Mouse (Mus musculus) lung, adult 2 months (tissue): ENCODE measurements around the gene Cldn14. TPM values are rescaled to one million over a fixed set of nuclear protein-coding genes. Genes with fewer than 3 reads are reported as not detected.

Experiments
- DNase-seq: peaks from one replicate; pipeline ENCODE4 v3.0.0; 2022
- H3K4me1 ChIP-seq: fragments of 200-500 bp; 2 replicates; pipeline ENCODE4 v1.6.1; 2011; ENCODE audit warnings: low read length; ENCODE audit not compliant: control insufficient read depth, insufficient read depth
- H3K4me3 ChIP-seq: fragments of 200-500 bp; replicated peaks from 2 replicates; pipeline ENCODE3; 2011; ENCODE audit warnings: low read depth, mild to moderate bottlenecking, control low read depth, low read length; ENCODE audit errors: extremely low read depth
- CTCF ChIP-seq: fragments of 200-500 bp; IDR thresholded peaks from 2 replicates; pipeline ENCODE4 v1.5.1; 2011; ENCODE audit warnings: mild to moderate bottlenecking, low read length, control low read depth; ENCODE audit not compliant: insufficient read depth
- POLR2A ChIP-seq: fragments of 200-500 bp; IDR thresholded peaks from 2 replicates; pipeline ENCODE4 v1.6.1; 2011; ENCODE audit warnings: low read depth, mild to moderate bottlenecking, control low read depth, low read length, borderline replicate concordance; ENCODE audit errors: extremely low read depth
- WGBS: fragments of 180-500 bp; shearing (Covaris S2); methylation state at CpG from one replicate; pipeline ENCODE4 v1.1.7; 2018; 5-methylcytosine and 5-hydroxymethylcytosine counted together
- polyA plus RNA-seq: library from polyadenylated mRNA; depleted of rRNA; stranded (reverse); fragments of >200 nt; gene quantifications from 2 replicates; pipeline ENCODE4 v1.2.3, GENCODE M21; 2012

The Cldn14 gene
- polyA plus RNA-seq, 1 experiment: 0.08 TPM

DNA sequence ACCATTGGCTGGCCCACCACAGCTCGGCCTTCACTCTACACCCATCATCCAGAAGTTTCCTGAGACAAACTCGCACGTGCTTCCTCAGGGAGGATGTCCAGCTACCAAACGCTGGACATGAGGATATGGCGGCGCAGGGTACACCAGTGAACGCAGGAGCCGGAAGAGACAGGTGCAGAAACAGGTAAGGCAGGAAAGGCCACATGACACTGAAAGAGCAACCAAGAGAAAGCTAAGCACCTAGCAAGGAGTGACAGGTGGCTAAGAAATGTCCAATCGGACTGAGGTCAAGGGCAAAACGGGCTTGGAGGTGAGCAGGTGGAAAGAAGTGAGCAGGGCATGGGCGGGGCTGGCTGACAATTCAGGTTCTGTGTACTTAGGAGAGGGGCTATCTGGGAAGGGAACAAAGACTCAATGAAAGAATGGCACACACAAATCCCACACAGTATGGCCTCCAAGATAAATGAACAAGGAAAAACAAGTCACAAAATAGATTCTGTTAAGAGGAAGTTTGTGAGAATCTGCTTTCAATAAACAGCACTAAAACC, 47.5 kb downstream of the Cldn14 start:
- DNase-seq: no peak
- Histone ChIP-seq H3K4me3 (no peak overlapping the region), H3K4me1 (no peaks in the 10 kb centered on the region)
- no peak for TF ChIP-seq POLR2A
- no peak for TF ChIP-seq CTCF
- WGBS: 74% methylated on average over 11 of the region's 11 CpGs

DNA sequence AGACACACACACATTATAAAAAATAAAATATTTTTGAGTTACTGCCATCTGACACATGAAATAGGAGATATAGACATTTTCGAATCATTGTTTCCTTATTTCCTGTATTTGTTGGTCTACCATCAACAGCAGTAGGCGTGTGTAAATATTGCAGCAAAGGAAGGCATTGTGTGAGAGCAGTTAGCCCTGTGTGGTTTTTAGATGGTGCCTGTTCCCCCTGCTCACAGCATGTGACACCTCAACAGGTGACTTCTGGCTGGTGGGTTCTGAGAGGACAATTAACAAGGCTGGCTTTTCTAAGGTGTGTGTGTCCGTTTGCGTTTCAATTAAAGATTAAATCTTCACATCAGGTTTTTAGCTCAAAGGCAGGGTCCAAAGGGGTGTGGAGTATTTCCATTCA, 48.1 kb downstream of the Cldn14 start:
- Histone ChIP-seq H3K4me3 (no peak overlapping the region), H3K4me1 (no peaks in the 10 kb centered on the region)
- TF ChIP-seq CTCF (no peak), POLR2A (no peak)
- DNase-seq: no peak
- 63% methylated on average over 4 of the region's 4 CpGs for WGBS

DNA sequence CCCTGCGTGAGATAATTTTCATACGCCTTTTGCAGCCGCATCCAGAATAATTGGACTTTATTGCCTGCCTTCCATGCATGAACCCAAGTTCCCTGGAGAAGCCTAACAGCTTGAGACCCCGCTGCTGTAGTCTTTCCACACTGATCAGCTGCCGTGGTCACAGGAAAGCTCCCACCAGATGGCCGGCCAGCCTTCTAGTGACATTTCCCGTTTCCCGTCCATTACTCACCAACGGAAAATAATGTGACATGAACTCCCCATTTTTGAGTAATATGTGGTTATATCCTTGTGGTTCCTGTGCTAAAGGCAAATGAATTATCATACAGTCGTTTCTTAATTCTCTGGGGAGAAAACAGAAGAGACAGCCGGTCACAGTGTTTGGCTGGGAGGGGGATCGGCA, 51.2 kb downstream of the Cldn14 start:
- H3K4me1 ChIP-seq: no peaks in the 10 kb centered on the region
- H3K4me3 ChIP-seq: no peak overlapping the region
- no peak for TF ChIP-seq CTCF
- TF ChIP-seq POLR2A: no peak
- DNase-seq: no peak
- WGBS: 37% methylated on average over 12 of the region's 12 CpGs

DNA sequence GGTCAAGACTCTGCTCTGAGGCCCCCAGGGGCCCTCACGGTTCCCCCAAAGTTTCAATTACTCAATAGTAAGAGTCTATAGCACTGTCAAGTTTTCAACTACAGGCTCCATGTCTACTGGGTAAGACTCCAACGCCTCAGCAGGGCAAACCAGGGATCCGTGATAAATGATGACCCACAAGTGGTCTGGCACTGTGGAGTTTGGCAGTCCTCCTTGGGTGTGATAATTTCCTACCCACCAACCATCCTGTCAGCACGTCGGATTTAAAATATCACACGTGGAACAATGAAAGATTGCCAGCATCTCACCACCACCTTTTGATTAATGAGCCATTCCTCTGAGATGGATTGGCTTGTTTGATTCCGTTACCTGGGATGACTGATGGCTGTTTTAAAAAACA, 51.7 kb downstream of the Cldn14 start:
- Histone ChIP-seq H3K4me1 (no peaks in the 10 kb centered on the region), H3K4me3 (no peak overlapping the region)
- TF ChIP-seq POLR2A: no peak
- no peak for TF ChIP-seq CTCF
- no peak for DNase-seq
- 61% methylated on average over 7 of the region's 7 CpGs for WGBS

DNA sequence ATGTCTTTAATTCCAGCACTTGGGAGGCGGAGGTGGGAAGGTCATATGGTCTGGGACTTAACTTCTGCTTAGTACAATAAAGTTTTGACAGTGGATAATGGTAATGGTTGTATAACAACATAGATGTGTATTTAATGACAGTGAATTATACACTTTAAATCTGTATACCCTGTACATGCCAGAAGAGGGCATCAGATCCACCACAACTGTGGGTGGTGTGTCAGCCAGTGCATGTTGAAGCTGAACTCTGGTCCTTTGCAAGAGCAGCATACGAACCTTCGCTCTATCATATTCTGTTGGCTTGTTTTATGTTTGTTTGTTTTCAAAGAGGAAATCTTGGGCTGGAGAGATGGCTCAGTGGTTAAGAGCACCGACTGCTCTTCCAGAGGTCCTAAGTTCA, 61.2 kb downstream of the Cldn14 start:
- TF ChIP-seq POLR2A (no peak), CTCF (no peak)
- Histone ChIP-seq H3K4me3 (no peak overlapping the region), H3K4me1 (no peaks in the 10 kb centered on the region)
- WGBS: 83% methylated on average over 4 of the region's 4 CpGs
- DNase-seq: no peak

DNA sequence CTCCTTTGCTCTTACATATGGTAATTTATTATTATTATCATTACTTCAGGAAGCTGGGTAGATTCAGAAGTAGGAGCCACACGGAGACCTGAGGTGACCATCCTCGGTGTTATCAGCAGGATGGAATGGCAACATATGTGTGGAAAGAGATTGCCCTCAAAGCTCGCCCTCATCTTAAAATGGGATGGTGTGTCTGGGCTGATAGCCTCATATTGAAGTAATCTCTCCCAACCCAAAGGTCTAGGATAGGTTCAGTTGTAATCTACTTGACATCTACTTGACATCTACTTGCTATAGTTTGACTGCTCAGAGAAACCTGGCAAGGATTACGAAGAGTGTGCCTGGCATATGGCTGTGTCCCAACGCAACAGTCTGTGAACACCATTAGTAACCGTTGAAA, 64.3 kb downstream of the Cldn14 start:
- Histone ChIP-seq H3K4me1 (no peaks in the 10 kb centered on the region), H3K4me3 (no peak overlapping the region)
- WGBS: 77% methylated on average over 6 of the region's 6 CpGs
- no peak for DNase-seq
- TF ChIP-seq POLR2A: no peak
- no peak for TF ChIP-seq CTCF

DNA sequence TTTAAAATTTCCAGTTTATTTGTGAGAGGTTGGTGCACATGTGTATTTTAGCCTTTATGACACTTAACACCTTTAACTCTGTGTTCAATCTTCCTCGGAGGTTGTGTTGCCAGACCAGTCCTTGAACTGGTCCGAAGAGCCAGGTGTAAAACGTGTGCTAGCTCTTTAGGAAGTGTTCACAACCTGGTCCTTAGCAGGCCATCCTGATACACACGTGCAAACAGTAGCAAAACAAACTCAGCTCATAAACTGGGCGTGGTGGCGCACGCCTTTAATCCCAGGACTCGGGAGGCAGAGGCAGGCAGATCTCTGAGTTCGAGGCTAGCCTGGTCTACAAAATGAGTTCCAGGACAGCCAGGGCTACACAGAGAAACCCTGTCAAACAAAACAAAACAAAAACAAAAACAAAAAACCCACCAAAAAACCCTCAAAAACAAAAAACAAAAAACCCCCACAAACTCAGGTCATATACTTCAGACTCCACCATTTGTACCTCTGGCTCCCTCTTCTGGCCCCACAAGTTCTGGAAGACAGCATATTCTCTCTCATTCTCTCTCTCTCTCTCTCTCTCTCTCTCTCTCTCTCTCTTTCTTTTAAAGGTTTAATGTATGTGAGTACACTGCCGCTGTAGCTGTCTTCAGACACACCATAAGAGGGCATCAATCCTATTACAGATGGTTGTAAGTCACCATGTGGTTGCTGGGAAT, 65.7 kb downstream of the Cldn14 start:
- 87% methylated on average over 10 of the region's 10 CpGs for WGBS
- no peak for DNase-seq
- no peak overlapping the region for H3K4me3 ChIP-seq
- TF ChIP-seq POLR2A (no peak), CTCF (no peak)
- H3K4me1 ChIP-seq: no peaks in the 10 kb centered on the region

DNA sequence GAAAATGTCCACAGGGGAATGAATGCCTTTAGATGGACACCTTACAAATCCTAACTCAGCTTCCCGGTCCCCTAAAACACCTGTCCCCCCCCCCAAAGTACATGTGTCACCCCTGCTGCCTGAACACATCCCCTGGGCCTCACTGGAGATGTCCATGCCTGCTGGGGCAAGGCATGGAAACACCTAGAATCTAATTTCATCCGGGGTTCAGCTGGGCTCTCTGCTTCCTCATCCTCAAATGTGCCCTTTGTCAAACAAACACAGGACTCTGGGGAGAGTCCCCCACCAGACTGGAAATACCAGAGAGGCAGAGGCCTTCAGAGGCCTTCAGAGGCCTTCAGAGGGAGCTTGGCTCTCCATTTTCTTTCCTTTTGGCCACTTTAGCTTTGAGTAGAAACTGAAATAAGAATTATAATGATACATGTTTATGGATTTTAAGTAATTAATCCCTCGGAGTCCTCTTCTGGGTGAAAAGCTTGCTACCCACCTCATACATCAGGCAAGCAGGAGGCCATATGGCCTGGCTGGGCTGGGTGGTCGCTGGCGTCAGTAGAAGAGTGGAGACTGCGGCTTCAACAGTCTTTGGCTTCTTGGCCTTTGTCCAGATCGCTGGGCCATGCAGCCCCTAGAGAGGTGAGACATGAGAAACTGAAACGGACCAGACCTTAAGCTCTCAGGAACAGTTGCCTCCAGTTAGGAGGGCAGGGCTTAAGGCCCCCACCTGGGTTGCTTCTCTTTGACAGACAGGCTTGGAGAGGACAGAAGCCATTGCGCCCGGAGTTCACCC, 66.7 kb downstream of the Cldn14 start:
- no peak for DNase-seq
- Histone ChIP-seq H3K4me1 (no peaks in the 10 kb centered on the region), H3K4me3 (no peak overlapping the region)
- TF ChIP-seq CTCF (no peak), POLR2A (no peak)
- WGBS: 73% methylated on average over 10 of the region's 10 CpGs

DNA sequence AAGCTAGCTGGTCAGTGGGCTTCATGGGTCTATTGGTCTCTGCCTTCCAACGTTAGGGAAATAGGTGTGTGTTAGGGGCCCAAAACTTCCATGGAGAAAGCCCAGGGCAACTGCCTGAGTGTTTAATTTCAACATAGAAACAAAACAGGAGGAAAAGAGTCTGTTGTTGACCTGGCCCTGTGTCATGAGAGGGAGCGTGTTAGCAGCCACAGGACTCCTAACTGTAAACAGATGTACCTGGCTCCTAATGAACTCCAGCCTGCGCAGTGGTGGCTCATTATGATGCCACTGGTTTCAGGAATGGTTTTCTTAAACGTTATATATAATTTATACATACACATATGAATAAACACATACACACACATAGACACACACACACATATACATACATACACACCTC, 68.7 kb downstream of the Cldn14 start:
- WGBS: 79% methylated on average over 4 of the region's 4 CpGs
- no peak for DNase-seq
- no peak overlapping the region for H3K4me3 ChIP-seq
- no peak for TF ChIP-seq POLR2A
- no peak for TF ChIP-seq CTCF
- H3K4me1 ChIP-seq: no peaks in the 10 kb centered on the region
